Mouse (Mus musculus) spleen, postnatal 14 days (tissue): ENCODE data around the gene Man2a1.
"Not testable (repeated sequence)": the region's sequence is repeated elsewhere in the genome, so short reads cannot be mapped to it uniquely, and the experiment has no call there.

Experiments used
- DNase-seq, 2 experiments: peaks; one replicate each; pipeline ENCODE4 v3.0.0; 2021 to 2022; ENCODE audit warnings: low spot score in 2 of 2

The Man2a1 gene

DNA sequence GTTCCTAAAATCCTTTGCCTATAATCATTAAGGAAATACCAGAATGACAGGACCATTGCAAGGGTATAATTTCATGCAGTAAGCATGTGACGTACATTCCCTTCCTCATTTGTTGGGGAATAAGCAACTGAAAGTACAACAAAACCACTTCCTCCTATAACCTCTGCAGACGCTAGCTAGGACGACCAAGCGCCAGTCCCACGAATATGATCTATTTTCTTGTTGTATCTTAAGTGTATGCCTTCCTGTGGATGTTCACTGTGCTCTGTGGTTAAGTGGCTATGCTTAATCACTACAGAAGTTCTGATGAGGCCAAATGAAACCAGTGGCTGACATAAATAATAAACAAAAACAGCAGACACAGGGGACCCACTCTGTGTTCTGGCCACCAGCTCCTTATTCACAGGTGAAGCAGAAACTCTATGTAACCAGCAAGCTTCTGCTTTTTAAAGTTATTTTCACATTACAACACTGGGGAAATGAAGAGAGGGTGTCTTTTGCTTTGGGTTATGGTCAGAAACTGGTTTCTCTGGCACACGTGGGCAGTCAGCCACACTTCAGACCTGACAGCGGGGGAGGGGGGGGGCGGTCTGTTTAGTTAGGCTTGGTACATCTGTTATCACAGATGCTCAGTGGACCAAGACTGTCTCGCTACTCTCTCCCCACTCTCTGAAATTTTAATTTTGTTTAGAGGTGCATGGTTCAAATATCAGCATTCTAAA lies 153.8 kb downstream of the Man2a1 start:
- peak in 1 of 2 experiments; percentile 8 for DNase-seq

DNA sequence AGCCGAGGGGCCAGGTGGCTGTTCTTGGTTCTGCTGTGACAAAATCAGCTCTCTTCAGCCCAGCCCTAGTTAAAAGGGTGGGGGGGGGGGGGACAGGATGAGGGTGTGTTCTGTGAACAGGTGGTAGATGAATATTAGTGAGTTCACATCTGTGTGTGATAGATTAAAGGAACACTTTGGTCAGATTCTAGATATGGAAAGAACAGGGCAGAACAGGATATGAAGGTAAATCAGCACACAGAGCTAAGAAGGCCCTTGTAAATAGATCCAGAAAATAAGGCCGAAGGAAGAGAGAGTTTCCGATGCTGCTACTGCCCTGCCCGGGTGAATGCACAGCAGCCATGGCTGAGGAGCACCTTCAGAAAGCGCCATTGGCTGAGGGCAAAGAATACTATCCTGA lies 154.7 kb downstream of the Man2a1 start:
- peak in 1 of 2 experiments; percentile 8 for DNase-seq

DNA sequence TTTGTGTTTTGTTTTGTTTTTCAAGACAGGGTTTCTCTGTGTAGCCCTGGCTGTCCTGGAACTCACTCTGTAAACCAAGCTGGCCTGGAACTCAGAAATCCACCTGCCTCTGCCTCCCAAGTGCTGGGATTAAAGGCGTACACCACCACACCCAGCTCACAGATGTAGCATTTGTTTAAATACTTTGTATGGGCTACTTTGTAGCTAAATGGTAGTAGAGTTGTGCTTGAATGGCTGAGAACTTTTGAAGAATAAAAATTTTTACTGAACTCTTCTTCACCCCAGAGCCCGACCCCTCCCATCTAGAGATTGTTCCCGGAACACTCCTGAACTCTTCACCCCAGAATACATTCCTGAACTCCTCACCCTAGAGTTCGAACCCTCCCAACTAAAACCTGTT lies 162.1 kb downstream of the Man2a1 start:
- not testable (repeated sequence) for DNase-seq

DNA sequence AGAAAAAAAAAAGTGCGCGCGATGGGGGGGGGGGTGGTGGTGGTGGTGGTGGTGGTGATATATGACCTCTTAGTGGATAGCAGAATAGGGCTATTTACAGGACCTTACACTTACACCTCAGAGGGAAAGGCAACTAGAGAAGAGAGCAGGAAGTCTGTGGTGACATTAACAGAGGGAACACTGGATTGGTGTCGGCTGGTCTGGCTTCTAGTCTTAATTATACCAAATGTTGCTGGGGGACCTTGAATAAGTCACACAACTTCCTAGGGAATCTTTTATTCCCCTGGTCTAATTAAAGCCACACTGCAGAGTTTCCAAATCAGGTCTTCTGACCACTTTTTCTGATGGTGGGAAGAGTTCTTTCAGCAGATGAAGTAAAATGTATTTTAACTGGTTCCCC lies 163.0 kb downstream of the Man2a1 start:
- DNase-seq: no peak

DNA sequence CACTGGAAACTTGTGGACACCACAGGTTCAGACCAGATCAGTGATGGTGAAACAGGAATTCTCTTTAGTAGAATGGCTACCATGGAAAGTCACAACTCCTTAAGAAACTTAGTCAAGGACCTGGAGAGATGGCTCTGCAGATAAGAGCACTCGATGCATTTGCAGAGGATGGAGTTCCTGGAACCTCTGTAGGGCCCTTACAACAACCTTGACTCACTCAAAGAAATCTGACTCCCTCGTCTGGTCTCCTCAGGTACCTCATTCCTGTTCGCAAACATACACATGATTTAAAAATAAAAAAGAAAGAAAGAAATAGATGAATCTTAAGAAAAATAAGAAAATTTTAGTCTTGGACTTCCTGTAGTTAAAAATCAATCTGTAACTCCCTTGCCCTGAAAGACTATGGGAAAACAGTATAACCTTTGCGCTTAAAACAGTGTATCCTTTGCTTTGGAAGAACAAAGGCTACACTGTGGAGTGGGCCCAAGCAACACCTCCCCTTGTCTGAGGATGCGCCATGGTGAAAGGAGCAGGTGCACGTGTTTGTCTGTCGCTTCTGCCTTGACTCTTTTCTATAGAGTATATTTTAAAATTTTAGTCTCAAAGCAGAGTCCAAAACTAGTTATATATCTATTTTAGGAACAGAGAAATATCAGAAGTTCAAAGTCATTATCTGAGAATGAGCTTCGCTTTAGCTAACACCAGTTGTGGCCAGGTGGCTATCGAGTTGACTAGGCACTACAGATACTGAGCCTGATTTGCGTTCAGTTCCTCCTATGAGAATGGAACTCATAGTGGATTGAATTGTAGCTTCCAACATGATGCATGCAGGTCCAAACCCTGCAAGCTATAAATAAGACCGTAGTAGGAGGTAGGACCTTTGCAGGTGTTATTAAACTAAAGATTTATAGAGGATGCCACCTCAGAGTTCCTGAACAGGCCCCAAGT lies 163.9 kb downstream of the Man2a1 start:
- DNase-seq: no peak

DNA sequence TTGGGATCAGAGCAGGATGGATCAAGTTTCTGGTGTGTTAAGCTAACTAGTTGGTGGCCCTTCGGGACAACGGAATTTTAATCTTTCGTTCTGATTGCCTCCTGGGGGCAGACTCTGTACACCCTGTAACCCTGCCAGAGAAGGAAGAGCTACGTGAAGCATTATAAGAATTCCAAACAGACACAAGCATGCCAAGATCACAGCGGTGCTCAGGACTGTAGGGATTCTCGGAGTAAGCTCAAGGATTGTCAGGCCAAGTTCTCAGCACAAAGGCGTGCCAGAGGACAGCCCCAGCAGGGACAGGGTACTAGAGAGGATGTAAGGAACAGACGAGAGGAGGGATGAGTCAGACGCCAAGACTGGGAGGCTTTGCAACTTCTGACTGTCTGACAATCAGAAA lies 164.8 kb downstream of the Man2a1 start:
- no peak for DNase-seq

DNA sequence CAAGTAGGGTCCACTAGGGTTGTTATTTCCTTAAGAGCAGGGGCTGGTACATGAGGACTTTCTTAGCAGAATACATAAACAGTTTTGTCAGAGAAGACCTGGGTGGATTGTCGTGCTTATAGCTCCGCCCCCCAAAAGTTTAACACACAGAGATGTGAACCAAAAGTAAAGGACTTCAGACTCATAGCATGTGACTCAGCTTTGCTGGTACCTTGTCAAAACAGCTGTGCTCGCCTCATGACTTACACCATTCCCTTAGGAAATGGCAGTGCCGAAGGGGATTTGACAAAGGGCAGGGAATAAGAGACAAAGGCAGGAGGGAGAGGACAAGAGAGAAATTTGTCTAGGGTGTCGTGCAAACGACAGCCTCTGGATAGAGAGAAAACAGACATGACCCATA lies 166.0 kb downstream of the Man2a1 start:
- no peak for DNase-seq

DNA sequence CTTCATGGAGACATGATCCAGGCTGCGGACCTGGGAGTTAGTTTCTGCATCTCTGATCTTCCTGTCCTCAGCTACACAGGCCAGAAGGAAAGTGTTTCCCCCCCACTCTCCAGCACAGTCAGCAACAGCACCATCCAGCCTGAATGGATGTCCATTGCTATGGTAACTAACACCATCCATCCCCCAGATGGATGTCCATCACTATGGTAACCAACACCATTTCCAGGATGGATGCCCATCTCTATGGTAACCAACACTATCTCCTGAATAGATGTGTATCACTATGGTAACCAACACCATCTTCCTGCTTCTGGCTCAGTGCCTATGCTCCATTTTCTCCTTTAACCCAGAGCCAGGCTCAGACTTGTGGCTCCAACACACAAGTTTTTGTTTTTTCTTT lies 169.7 kb downstream of the Man2a1 start:
- no peak for DNase-seq

DNA sequence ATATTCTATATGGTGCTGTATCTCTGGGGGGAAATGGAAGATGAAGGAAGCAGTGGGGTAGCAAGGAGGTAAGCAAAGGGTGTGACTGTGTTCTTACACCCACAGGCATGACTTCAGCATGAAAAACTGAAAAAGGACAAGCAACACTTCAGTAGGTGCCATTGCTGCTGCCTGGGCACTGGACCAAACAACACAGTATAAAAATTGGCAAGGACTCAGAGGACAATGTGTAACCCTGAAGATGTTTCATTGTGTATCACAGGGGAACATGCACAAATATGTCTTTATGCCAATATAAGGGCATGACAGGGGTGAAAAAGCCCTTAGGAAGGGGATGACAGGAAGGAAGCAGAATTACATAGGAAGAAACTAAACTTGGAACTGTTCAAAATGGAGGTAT lies 172.1 kb downstream of the Man2a1 start:
- no peak for DNase-seq

DNA sequence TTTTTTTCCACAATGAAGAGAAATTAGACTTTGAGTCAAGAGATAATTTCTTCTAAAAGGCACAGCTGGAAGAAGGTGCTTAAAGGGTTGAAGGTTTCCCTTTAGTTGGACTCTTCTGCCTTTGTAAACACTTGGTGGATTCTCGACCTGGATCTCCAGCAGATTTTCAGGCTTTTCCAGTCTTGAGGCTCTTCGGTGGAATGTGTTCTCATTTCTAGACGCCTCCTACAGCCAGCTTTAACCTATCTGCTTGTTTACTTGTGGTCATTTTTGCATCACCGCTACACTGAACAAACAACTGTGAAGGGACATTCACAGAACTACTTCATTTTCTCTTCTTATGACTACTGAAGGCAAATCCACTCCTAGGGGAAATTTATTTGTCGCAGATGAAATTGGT lies 173.7 kb downstream of the Man2a1 start:
- no peak for DNase-seq

DNA sequence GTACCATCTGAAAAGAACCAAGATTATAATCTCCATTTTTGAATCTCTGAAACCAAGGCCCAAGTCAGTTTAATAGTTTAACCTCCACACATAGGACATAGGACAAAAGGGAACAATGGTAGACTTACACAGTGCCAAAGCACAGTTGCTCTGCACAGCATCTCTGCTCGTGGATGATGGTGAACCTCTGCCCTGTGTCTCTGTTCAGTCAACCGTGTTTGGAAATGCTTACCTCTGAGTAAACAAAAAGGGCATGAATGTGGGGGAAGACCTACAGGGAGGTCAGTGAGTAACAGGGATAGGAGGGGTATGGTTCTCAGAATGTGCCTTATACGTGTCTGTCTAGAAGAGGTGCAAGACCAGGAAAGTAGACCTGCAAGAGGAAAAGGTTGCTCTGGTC lies 177.8 kb downstream of the Man2a1 start:
- DNase-seq: no peak

DNA sequence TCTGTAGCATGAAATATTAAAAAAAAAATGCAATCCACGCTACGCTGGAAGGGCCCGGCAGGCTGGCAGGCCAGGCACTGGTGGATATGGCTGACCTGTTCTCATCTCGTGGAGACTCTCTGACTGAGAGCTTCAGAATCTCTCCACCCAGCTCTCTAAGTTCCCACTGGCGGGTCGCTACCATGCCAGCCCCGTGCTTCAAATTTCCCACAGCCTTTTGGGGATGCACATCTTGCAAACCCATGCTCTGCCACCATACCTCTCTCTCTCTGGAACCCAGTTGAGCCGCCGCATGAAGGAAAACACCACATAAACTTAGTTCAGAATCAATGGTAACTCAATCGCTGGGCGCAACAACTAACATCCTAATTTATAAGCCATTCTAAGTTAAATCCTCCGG lies 178.2 kb downstream of the Man2a1 start:
- no peak for DNase-seq

DNA sequence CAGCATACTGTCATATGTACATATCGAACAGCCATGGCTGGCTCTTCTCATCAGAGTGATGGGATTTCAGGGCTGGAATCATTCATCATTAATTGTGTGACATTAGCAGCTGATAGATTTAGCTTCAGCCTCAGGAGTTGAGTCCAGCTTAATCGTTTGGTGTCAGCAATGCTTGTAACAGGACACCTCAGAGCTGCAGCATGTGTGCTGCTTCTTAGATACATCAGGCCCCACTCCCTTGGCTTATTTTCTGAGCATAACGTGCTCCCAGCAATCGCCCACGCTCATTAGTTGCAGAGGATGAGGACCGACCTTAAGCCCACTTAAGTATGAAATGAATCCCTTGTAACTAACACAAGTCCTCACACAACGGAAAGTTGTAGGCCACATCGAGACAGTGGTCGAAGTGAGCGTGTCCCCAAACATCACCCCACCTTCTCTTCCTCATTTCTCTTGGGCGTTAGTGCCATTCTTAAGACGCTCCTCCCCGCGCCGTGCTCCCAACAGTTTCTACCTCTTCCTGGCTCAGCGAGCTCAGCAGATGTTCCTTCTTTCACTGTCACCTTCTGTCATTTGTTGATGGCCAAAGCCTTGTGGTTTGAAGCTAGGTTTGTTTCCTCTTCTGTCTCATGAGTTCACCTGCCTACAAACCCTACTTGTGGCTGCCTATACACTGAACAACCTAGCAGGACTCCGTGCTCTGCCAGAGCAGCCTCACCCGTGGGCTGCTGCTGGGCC lies 180.4 kb downstream of the Man2a1 start:
- DNase-seq: no peak

DNA sequence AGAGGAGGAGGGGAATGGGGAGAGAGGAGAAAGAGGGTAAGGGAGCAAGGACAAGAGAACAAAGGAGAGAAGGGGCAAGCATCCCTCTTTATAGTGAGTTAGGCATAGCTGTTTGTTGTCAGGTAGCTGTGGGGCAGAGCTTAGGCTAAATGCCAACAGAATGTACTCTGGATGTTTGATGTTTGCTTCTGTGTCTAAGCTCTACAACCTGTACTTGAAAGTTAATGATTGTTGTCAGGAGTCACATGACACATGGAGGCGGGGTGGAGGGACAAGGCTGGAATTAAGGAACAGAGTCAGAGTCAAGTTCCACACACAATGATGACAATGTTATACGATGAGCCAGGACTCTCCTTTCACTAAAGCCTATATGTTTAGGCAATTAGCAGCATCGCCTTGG lies 181.8 kb downstream of the Man2a1 start:
- no peak for DNase-seq

DNA sequence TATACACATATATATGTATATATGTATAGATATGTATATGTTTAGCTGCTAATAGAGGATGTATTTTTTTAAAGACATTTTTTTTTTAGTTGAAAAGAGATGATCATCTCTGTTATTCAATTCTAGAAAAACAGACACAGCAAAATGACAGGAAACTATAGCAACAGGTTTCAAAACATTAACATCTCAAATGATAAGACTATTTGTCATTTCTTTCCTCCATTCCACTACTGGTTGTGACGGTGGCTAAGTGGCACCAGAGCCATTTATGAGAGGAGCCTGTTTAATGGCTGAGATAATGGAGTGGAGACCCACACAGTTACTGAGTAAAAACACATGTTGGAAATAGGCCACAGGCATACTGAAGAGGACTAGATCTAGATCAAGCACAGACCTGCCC lies 185.4 kb downstream of the Man2a1 start:
- DNase-seq: no peak

DNA sequence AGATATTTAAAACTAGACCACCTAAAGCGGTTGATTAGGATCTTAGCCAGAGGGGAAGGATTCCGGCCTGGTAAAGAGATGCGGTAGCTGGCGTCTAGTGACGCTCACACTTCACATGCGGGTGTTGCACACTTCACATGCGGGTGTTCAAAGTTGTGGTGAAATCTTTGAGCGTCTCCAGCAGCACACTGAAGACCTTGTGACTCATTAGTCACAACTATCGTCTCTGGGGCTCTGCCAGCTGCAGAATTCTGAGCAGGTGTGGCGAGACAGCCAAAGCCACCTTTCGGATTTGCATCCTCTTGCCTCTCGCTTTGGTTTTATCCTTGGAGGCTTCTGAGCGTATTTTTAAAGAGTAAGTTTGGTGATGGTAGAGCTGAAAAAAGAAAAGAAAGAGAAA lies 187.8 kb downstream of the Man2a1 start:
- no peak for DNase-seq

DNA sequence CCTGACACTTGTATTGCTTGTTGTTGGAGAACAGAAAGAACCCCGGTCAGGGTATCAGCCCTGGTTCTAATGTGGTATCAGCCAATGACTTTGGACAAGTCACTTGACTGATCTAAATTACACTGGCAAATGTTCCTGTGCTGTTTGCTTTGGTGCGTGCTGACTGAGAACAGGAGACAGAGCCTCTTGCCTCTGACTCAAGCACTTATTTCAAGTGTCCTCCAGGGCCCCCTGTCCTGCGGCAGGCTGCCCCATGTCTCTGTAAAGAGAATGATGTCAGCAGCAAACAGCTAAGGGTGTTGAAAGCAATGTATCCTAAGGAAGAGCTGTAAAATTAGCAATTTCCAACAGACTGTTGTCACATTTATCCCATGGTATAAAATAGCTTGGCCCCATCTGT lies 188.6 kb downstream of the Man2a1 start:
- no peak for DNase-seq

DNA sequence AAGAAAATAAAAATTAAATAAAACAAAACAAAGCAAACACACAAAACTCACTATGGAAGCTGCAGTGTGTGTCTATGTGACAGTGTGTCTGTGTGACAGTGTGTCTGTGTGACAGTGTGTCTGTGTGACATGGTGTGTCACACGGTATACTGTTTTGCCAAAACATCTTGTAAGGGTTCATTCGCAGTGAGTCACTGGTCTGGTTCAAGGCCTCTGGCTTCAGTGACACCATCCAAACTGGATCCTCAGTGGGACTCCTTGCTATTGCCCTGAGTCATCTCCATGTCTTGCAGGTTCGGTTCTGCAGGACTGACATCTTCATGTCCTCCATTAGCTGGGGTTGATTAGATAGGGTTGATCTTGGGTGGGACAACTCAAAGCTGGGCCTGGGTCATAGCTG lies 191.5 kb downstream of the Man2a1 start:
- no peak for DNase-seq

DNA sequence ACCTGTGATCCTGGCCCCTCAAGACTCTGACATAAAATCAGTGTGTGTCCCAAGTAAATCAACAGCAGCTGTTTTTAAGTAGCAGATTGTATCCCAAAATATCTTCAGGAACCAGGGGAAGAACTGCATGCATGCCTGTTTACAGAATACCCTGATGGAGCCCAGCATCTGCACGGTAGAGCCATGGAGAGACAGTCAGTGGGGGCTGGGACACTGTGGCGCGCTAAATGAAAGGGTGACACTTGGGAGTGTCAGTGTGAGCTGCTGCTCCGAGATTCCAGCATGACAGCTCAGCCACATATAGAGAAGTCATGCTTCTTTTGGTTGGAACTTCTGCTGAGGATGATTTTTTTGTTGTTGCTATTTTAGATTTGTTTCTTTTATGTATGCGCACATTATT lies 192.1 kb downstream of the Man2a1 start:
- no peak for DNase-seq

DNA sequence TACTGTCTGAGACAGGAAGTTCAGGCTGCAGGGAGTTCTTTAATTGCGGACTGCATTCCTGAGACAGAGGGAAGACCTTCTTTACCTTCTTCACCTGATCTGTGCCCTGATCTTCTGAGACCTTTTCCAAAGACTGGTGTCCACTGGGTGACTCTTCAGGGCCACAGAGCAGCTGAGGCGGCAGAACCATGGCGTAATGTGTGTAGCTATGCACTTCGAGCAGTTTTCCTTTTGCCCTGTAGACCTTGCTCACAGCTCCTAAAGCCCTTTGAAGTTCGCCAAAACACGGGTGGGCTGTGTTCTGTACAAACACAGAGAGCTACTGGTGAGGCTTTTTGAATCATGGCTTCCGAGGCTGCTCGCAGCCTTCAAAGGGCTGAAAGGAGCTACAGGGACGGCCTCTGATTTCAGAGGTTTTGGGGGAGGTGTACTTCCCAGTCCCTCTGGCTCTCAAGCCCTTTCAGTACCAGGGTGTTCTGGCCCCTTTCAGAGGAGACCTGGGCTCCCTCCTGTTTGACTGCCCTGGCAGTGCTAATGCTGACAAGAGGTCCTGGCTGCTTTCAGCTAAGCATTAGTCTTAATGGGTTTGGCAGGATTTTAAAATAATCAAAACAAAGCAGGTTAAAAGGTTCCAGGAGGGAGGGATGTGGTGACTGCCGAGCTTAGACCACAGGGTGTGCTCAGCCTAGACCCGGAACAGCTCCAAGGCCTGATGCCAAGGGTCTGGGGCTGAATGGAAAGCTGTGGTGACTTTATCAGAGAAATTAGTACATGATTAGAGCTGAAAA lies 201.8 kb downstream of the Man2a1 start:
- no peak for DNase-seq

DNA sequence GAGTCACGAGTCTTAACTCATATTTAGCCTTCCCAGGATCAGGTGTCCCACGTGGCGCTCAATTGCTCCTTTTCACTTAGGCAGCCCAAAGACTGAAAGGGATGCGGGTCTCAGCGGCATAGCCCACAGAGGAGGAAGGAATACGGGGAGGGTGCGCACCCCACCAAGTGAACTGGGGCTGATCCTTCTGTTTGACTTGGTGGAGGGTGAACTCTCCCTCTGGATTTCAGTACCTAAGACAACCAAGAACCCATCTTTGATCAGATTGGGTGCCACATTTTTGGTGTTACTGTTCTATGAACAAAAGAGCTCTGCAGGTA lies 202.4 kb downstream of the Man2a1 start:
- DNase-seq: no peak
